Mouse (Mus musculus) WW6 (cell line): Measurements from ENCODE around the gene Trappc6b.
"Not testable (repeated sequence)": the region's sequence is repeated elsewhere in the genome, so short reads cannot be mapped to it uniquely, and the experiment has no call there.

ENCODE experiments used
- DNase-seq: peaks from one replicate; pipeline ENCODE4 v3.0.0-alpha.2; 2013; ENCODE audit warnings: low read depth, low spot score

The Trappc6b gene

GRCm38 (mm10) chr12:59060993-59061595, at the start of gene Trappc6b:
Gene Trappc6b (minus strand): TSS chr12:59061472.
- no peak for DNase-seq

DNA sequence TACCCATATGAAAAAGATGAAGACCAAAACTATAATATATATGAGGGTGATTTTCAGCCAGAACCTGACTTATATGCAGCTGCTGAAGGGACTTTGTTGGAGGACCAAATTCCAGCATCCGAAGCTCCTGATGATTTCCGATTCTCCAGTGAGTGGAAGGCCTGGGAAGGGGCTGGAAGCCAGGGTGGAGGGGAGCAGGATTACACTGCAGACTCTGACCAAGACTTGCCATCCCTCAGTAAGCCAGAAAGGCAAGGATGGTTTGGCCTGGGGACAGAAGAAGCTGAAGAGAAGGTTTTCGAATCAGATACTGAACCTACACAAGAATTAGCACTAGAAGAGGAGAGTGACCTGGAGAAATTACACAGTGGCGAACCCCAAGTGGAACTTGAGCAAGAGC, 46.7 kb upstream of the Trappc6b start:
- no peak for DNase-seq

DNA sequence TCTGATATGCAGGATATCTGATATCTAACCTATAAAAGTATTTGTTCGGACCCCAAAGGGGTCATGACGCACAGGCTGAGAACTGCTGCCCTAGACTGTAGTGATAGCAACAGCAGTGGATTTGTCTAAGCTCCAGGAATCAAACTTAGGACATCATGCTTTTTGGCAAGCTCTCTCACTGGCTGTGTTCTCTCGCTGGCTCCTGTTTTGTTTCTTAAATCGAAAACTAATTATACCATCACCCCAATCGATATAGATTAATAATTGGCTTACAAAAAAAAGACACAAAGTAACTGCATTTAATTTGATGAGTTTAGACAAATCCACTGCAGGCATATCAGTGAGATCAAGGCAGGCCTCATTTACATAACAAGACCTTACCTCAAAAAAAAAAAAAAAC, 45.2 kb upstream of the Trappc6b start:
- DNase-seq, result no peak

DNA sequence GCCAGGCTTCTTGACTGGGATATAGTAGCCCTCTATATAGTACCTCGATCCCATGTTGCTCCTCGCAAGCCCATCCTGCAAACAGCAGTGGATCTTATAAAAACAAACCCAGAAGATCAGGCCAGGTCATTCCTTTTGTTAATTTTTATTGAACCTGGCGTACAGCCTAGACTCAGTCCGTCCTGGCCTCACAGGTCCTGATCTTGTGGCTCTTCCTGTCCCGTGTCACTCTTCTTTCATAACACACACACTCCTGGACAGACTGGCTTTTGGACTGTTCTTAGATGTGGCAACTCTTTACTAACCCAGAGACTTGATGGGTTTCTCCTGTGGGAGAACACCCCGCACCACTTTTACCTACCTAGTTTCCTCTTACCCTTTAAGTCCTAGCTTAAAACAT, 44.6 kb upstream of the Trappc6b start:
- no peak for DNase-seq

DNA sequence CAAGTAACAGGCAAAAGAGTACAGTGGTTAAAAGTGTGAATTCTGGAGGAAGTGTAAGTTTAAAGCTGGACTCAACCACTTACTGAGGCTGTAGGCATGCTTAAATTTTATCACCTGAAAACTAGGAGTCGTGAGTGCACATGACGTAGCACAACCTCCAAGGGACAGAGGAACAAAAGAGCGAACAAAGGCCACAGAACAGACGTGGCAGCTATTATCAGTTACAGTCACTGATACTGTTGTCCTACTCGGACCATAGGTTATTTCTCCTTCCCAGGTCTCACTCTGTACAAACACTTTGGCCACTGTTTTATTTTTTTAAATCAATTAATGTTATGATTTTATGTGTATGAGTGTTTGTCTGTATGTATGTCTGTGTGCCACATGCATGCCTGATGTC, 43.5 kb upstream of the Trappc6b start:
- DNase-seq, result no peak

DNA sequence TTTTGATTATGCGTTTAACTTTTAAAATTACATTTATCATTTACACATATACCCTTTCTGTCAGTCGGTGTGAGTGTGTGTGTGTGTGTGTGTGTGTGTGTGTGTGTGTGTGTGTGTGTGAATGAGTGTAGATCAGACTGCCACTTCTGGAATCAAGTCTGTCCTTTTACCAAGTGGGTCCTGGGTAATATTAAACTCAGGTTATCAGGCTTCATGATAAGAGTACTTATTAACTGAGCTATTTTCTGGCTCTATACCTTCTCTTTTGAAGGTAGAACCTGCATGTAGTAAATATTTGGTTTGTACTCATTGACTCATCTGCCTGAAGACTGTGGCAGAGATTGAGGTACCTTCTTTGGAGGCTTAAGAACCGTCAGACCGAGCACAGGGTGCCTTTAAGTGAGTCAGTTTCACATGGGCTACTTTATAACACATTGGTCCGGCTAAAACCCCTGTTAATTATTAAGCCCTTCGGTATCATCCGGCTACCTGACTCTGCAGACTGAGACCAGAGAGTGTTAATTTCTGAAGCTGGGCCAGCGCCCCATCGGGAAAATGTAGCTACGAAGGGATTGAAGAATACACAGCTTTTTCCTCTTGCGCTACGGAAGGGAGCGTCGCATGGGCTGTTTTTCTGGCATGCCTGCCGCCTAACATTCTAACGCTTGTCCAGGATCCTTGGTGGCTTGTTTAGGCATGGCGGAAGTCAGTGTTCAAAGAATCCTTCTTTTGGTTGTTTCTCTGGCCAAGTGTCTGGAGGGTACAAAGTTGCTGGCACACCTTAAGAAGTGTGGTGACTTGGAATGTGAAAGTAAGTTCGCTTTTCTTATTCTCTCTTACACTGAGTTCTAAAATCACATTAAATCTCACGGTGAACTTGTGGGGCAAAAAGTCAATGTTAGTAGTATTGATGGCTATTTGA, 34.1 kb upstream of the Trappc6b start, which contains the start of gene Mia2:
TSS of gene Mia2 (plus strand) at position 696 of the 922 bp plus-strand sequence.
- no peak for DNase-seq

DNA sequence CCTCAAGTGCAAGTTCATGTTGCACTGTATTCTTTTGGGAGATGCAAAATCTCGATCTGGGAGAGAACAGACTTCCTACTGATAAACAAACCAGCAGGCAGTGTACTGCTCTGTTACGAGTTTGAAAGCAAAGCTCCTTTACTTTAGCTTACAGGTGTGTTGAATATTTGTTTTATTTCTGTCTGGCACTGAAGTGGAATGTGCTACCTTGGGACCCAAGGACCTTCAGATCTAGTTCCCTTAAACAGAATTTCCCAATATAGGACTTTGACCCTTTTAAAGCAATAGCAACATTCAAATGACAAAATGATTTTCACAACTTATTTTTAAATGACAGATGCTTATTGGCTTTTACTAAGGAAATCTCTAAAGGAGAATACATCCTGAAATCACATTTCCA, 32.3 kb upstream of the Trappc6b start:
- DNase-seq, result no peak

GRCm38 (mm10) chr12:59086171-59086570, 24.9 kb upstream of the Trappc6b start:
- DNase-seq, result no peak

- DNase-seq, result no peak
Observed at GRCm38 (mm10) chr12:59084446-59084845, 23.2 kb upstream of the Trappc6b start.

GRCm38 (mm10) chr12:59080461-59080860, 19.2 kb upstream of the Trappc6b start:
- no peak for DNase-seq

DNA sequence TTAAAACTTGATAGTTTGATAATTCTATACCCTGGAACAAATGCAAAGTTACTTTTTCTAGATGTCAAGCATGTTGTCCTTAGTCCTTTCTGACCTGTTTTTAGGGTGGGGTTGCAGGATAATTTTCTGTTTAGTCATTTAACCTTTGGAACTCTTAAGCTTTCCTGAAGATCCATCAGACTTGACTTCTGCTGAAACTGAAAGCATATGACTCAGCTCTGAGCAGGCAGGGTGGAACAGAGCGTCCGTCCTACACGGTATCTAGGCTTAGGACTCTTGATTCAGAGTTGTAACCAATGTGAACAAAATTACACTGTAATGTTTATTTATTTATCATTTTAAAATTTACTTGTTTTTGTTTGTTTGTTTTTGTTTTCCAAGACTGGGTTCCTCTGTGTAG, 16.6 kb upstream of the Trappc6b start:
- DNase-seq, result no peak

- no peak for DNase-seq
Observed at GRCm38 (mm10) chr12:59076996-59077395, 15.7 kb upstream of the Trappc6b start.

GRCm38 (mm10) chr12:59074052-59074451, 12.8 kb upstream of the Trappc6b start:
- DNase-seq, result no peak

DNA sequence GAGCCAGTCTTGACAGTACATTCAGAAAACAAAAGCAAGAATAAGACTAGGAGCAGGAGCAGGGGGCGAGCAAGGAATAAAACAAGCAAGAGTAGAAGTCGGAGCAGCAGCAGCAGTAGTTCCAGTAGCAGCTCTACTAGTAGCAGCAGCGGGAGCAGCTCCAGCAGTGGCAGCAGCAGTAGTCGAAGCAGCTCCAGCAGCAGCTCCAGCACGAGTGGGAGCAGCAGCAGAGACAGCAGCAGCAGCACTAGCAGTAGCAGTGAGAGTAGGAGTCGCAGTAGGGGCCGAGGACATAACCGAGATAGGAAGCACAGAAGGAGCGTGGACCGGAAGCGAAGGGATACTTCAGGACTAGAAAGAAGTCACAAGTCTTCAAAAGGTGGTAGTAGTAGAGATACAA, 11.0 kb upstream of the Trappc6b start:
- DNase-seq, result no peak

GRCm38 (mm10) chr12:59068791-59069190, 7.5 kb upstream of the Trappc6b start:
- no peak for DNase-seq

DNA sequence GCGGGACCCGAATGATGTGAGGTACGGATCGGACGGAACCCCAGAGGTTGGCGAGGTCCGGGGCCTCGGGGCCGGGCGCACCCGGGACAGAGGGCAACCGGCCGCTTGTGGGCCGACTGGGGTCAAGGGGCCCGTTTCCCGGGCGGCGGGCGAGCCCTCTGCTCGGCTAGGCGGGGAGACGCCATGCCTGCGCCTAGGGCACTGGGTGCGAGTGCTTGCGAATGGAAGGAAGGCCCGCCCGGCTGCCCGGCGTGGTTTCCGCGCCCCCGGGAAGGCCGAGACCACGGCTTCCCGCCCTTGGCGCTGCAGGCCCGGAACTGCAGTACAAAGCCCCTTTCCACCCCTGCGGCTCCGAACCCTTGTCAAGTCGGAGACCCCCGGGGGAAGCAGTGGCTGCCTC, 5.8 kb upstream of the Trappc6b start:
- no peak for DNase-seq

GRCm38 (mm10) chr12:59066448-59067077, 5.3 kb upstream of the Trappc6b start, which contains the start of gene Pnn:
Gene Pnn (plus strand): TSS chr12:59066884.
- peak; percentile 91 for DNase-seq

DNA sequence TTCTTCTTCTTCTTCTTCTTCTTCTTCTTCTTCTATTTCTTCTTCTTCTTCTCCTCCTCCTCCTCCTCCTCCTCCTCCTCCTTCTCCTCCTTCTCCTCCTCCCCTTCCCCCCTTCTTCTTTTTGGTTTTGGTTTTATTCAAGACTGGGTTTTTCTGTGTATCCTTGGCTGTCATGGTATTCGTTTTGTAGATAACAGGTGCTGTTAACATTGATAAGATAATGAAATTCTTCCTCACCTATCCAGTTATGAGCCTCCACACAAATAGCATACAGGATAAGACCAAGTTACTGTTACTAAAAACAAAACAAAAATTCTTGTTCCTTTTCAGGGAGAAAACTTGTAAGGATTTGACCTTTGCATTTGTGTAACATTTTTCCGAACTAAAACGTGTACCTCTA, 4.5 kb upstream of the Trappc6b start:
- no peak for DNase-seq

DNA sequence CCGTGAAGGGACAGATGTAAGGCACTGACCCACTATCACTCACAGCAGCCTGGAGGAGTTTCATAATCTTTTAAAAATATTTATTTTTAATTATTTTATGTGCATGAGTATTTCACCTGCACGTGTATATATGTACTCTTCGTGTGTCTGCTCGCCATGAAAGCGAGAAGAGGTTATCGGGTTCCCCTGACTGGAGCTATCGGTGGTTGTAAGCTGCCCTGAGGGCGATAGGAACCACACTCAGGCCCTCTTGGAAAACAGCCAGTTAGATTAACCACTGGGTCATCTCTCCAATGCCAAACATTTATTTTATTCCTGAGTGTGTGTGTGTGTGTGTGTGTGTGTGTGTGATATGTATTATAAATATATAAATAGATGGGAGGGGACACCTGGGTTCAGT, 3.6 kb upstream of the Trappc6b start:
- no peak for DNase-seq

- no peak for DNase-seq
Observed at GRCm38 (mm10) chr12:59060322-59060721, 950 bp downstream of the Trappc6b start.

DNA sequence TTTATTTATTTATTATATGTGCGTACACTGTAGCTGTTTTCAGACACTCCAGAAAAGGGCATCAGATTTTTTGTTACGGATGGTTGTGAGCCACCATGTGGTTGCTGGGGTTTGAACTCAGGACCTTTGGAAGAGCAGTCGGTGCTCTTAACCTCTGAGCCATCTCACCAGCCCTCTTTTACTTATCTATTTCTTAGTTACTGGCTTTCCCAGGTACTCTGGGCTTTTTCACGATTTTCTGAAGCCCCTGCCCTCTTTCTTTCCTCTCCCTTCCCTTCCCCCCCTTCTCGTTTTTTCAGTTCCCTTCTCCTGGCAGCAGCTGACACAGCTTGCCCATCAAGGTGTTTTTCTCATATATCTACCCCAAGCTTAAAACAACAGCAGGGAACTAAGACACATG, 3.0 kb downstream of the Trappc6b start:
- not testable (repeated sequence) for DNase-seq

DNA sequence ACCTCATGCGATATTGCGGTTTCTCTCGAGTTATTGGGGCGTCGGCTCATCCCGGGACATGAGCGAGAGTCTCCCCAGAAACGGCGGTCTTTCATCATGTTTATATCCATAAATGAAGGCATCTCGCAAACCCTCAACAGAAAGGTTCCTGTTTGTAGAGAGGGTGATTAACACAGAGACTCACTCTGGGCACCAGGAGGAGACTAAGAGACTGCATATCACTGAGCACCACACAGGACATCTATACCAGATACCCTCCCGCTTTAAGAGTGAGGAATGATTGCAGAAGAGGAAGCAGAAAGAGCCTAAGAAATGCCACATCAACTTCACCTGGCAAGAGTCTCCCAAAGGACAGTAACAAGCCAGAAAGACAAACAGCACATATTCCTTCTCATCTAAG, 5.0 kb downstream of the Trappc6b start:
- no peak for DNase-seq
